Mouse (Mus musculus) left cerebral cortex, postnatal 10 days (tissue): ENCODE measurements around the gene Epb41l1. TPM values are rescaled to one million over a fixed set of nuclear protein-coding genes. Genes with fewer than 3 reads are reported as not detected.
A peak's percentile ranks its signal among the peaks of the same experiment; 100 is the strongest.

Experiments used
- DNase-seq, 2 experiments: peaks; one replicate each; pipeline ENCODE4 v3.0.0; 2021 to 2022; ENCODE audit warnings: low spot score in 2 of 2, mixed read lengths in 1 of 2; ENCODE audit errors: extremely low spot score in 1 of 2
- intact Hi-C: fragments of 180-260 bp; cut with DNase I; formaldehyde crosslinking; loops from one replicate; pipeline ENCODE4 v1.15.1; 2025
- total RNA-seq, 2 experiments: library from RNA; stranded (reverse); gene quantifications; 2 replicates each; pipeline ENCODE4 v1.2.3; 2021

Epb41l1 gene
- total RNA-seq, 2 experiments from 2014 or later = 269 to 284 TPM

DNA sequence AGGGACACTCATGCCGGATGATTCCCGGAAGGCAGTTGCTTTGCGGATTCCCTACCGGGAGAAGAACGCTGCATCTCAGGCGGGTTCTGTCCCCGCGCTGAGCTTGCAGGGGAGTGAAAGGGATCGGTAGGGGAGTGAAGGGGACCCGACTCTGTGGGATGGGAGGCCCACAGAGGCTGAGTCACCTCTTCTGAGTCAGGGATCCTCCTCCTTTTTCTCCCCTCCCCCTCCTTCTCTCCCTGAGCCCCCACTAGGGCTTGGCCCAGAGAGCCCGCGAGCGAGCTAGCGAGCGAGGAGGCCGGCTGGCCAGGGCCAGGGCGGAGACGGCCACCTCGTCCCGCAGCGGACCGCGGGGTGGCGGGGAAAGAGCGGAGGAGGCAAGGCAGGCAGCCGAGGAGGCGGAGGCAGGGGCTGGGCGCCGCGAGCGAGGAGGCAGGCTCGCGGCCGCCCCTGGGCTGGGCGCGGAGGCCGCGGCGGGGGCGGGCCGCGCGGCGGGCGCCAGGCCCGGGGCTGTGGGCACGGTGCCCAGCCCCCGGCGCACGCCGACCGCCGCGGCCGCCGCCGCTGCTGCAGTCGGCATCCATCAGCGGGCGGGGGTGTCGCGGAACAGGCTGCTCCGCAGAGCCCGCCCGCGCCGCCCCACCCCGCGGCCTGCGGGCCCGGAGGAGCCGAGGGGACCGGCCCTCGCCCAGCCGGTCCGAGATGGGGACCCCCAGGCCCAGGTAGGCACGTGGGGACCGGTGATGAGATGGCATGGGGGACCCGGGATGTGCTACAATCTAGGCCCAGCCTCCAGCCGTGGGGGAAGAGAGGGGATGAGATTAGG, 54.8 kb downstream of the Epb41l1 start:
- intact Hi-C loops = no loop called here
- peak in 1 of 2 experiments; percentile 83 for DNase-seq

DNA sequence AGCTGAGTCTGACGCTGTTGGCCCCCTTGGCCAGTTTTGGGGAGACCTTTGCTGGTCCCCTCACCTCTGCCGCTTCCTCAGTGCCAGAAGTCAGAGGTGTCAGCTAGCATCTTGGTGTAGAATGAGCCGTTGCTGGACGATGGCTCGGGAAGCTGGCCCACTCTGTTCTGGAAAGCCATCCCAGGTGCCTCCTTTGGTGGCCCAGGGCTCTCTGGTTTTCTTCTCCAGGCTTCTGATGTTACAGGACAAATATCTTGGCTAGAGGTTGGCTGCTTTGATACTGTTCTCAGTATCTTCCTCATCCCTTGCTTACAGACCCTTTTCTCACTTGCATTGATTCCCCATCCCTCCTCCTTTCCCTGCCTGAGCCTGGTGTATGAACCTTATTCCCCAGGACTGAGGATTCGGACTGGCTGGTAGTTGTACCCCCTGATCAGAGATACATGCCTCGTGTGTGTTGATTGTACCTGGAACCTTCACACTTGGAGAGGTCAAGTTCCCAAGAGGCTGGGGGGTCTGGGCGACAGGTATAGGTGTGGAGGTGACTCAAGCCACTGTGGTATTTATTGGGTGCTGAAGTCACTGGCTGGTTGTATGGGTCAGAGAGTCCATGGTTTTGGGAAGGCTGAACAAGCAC, 55.5 kb downstream of the Epb41l1 start:
- intact Hi-C loops = no loop called here
- no peak for DNase-seq

DNA sequence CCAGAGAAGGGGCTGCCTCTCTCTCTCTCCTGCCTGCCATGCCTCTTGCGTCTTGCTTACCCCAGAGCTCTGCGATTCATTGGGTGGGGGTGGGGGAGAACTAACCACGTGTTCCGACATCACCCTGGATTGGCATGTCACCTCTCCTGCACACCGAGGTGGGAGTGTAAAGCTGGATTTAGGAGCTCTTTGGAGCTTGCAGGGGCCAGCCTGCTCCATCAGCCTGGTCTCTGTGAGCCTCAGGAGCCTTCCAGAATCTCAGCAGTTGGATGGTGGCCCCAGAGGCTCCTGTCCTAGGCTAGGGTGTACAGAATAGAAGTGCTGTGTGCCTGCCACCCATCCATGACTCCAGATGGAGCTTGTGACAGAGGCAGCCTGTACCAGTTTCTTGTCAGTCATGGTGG, 56.0 kb downstream of the Epb41l1 start:
- intact Hi-C loops = no loop called here
- DNase-seq = no peak

DNA sequence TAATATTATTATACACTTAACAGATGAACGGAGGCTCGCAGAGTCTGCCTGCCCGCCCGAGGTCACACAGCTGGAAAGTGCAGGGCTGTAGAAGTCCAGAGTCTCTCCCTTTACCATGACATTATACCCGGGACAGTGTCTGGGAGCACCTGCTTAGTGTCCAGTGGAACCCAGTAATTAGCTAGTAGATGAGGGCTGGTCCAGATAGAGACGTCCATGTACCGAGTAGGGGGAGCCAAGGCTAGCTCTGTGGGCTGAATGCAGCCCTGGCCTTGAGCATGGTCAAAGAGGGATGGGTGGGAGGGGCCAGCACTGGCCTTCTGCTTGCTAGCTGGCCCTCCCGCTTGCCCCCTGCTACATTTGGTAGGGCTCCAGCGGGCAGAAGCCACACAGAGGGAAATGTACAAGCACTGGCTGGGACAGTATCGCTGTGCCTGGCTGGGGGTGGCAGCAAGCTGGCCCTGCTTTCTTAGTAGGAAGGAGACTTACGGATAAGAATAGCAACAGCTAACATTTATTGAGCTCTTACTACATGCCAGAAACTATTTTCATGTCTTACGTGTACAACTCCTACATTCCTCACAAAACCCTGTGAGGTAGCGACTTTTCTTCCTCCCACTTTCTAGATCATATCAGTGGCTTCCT, 57.5 kb downstream of the Epb41l1 start:
- no peak for DNase-seq

DNA sequence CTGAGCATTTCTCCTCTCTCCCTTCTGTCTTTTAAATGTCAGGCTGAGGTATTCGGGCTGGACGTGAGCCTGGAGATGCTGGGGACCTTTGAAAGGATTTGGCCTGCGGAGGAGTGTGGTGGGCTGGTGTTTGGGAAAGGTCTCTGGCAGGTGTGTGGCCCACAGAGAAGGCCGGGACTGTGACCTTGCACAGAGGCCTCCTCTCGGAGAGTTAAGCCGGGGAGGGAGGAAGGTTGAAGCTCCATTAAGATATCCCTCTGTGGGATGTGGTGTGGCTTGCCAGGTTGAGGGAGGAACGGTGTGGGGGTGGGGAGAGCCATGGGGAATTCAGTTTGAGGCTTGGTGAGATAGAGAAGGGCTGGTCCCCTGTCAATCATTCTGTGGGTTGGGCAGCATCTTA, 59.1 kb downstream of the Epb41l1 start:
- intact Hi-C loops = no loop called here
- DNase-seq = no peak

More for the DNA sequence above, 57.5 kb downstream of the Epb41l1 start:
- intact Hi-C loops = no loop called here

DNA sequence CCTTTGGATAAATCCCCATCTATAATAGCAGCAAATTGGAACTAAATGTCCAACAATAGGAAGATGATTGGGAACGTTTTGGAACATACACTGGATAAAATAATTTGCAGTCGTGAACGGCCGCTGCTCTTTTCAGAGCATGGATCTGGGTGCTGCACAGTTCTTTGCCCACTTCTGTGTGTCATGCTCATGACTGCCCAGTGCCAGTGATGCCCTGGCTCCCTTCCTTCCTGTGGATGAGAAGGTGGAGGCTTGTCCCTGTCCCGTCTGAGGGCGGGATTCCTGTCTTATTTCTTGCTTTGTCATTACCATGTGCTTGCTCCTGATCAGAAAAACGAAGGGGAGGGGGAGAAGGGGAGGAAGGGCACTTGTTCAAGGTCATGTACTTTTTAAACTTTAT, 59.6 kb downstream of the Epb41l1 start:
- intact Hi-C loops = no loop called here
- DNase-seq = no peak

DNA sequence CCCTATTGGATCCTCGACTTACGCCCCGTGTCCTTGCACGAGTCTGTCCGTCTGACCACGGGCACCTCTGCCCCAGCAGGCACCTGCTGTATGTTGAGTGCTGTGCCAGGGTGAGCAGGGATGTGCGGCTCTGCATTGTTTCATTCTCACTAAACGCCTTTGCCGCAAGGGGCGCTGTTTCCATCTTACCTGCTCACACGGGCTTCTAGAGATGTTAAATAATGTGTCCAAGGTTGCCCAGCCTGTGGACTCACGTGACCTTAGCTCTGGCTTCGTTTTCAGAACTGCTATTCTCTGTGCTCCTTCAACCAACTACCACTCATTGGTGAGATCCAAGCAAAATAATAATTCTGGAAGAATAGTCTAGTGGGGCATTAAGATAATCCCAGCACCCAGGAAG, 61.6 kb downstream of the Epb41l1 start:
- intact Hi-C loops = no loop called here
- peak in 1 of 2 experiments; percentile 64 for DNase-seq

DNA sequence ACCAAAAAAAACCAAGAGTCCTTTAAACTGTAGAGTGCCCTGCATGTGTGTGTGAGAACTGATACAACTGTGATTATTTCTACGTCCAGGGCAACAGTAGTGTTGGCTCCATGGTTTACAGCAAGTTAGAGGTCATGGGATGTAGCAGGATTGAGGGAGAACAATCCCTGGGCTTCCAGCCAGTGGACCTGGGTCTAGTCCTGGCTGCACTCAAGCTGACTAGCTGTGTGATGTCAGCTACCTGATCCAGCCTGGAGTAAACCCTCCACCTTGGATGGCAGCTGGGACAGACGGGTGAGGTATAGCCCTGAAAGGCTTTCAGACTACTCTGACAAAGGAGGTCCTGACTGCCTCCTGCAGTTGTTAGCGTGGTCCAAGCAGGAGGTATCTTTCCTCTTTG, 62.1 kb downstream of the Epb41l1 start:
- DNase-seq = no peak
- intact Hi-C loops = no loop called here

DNA sequence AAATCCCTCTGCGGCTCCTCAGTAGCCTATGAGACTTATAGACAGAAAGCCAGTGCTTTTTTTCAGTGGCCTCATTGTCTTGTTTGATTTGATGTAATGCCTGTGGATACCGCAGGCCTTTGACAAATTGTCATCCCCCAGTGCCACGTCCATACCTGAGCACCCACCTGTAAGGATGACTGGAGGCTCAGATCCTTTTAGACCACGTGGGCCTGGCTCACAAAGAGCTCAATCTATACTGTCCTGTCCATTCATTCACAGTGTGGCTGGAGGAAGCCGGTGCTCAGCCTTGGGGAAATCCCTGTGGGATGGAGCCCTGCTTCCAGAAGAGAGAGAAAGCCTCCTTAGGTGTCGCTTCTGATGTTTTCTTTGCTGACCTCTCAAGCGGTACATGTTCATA, 62.5 kb downstream of the Epb41l1 start:
- intact Hi-C loops = no loop called here
- DNase-seq = no peak

DNA sequence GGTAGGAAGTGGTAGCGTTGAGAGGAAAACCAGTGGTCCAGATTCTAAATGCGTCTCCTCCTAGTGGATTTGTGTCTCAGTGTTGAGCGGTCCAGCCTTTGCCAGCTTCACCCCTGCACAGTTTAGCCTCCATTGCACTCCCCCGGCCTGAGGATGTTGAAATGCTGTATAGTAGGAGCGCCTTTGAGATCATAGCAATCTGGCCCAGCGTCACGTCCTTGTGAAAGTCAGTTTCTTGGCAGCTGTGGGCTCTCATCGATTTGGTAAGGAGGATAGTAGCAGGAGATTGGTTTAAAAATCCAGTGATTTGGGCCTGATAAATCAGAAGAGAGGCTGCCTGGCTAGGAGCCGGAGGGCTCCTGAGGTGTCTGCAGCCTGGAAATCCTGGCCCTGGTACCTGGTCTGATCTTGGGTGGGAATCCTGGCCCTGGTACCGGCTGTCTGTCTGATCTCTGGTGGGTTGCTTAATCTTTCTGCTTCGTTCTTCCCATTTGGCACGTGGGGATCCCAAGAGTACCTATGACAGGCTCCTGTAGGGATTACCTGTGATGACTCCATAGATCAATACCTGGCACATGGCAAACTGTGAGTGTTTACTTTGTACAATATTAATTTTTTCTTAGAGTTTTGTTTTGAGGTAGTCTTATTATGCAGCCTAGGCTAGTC, 65.5 kb downstream of the Epb41l1 start:
- intact Hi-C loops = no loop called here
- DNase-seq = no peak

DNA sequence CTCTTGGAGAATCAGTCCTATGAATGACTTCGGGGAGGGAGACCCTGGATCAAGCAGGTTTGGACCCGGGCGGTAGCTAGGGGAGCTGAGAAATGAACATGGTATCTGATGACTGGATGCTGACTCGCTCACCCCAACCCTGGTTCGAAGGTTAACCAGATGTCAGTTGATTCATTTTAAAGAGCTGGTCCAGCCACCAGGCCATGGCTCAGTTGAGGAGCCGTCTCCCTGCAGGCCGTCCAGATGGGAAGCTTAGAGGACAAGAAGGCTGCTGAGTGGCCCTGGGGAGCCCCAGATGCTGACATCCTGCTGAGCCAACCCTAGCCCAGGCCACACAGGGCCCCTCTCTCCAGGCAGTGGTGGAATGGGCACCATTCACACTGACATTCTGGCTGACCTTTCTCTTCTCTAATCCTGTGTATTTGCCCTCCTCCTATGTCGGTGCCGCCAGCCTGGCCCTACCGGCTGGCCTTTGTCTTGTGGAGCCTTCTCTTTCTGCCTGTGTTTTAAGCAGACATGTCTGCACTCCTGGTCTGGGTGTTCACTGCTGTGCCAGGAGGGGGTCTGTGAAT, 67.0 kb downstream of the Epb41l1 start:
- intact Hi-C loops = no loop called here
- no peak for DNase-seq

DNA sequence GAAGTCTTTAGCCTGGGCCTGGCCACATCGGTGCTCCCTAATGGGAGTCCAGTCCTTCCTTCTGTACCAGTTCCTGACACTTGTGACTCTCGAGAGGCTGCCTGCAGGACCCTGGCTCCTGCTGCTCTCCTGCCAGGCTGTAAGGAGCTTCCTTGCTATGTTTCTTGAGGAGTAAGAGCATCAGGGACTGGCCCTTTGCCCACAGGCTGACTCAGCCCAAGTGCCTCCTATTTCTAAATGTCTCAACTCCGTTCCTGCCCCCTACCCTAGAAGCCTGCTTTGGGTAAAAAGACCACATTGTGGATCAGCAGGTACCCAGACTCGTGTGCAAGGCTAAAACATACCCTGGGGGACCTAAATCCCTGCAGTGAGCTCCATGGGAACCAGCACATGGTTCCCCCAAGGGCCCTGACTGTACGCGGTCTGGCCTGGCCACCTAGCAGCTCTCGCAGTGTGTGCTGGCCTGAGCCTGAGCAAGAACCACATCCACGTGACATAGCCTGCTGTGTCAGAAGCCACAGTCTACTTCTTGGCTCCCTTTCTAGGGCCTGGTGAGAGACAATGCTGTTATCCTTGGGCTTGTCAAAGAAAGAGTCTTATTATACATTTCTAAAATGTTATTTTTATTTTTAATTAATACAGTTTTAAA, 67.6 kb downstream of the Epb41l1 start:
- no peak for DNase-seq
- intact Hi-C loops = no loop called here

DNA sequence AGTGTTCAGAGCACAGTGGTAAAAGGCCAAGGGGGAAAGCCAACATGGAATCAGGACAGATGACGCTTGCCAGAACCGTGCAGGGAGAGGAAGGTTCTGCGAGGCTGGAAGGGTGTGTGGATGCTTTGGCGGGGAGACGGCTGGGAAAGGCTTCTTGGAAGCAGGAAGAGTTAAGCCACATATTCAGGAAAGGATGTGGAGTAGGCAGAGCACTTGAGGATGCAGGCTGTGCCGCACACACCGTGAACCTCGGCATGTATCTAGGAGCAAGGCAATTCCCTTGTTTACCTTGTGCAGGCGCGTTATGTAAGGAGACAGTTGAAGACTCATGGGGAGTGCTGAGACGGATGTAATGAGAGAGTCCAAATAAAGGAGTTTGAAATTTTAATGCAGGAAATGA, 69.5 kb downstream of the Epb41l1 start:
- DNase-seq = no peak
- intact Hi-C loops = no loop called here

DNA sequence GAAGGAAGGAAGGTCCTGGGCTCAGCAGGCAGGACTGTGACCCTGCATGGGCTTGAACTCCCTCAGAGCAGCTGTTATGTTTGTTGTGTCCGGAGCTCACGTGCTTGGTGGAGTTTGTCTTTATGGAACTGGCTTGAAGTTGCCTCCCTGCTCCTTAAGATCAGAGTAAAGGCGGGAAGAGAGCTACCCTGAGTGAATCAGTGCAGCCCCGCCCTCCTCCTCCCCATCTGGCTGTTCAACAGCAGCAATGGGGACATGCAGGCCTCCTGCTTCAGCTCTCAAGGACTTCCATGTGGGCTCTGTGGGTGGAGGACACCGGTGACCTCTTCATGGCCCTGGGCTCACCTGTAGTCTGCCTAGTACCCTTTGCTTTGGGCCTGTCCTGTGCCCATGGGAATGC, 71.1 kb downstream of the Epb41l1 start:
- no peak for DNase-seq
- intact Hi-C loops = no loop called here

DNA sequence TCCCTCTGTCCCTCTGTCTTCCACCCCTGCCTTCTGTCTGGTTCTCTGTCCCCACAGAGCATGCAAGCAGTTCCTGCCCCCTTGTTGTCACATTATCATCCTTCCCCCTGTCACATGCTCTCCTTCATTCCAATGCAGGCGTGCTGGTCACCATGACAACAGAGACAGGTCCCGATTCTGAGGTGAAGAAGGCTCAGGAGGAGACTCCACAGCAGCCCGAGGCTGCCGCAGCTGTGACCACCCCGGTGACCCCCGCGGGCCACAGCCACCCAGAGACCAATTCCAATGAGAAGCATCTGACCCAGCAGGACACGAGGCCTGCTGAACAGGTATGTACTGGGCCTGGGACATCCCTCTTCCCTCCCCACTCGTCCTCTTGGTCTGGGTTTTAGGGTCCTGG, 73.1 kb downstream of the Epb41l1 start:
- intact Hi-C loops = no loop called here
- DNase-seq = no peak

DNA sequence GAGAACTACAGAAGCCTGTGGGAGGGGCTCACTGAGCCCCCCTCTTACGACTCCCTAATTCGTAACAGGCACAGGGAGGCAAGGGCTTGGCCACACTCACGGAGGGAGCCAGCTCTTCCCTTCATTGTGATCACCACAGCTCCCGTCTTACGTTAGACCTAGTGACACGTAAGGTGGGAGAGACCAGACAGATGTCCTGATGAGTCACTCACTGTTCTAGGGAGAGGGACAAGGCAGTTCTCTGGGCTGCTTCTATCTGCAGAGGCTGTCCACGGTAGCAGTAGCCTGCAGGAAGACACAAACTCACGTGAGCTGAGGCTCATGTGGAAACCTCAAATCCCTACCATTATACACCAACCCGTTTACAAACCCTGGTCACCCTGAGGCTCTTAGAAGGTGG, 73.8 kb downstream of the Epb41l1 start:
- DNase-seq = no peak

DNA sequence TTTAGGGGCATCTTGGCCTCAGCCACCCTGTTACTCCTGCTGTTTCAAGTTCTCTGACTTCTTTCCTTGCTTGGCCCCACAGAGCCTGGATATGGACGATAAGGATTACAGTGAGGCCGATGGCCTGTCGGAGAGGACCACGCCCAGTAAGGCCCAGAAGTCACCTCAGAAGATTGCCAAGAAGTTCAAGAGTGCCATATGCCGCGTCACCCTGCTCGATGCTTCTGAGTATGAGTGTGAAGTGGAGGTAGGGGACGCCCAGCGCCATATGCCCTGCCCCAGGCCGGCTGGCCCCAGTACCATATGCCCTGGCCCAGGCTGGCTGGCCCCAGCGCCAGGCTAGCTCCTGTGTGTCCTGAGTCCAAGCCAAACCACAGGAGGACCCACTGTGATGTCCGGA, 74.2 kb downstream of the Epb41l1 start:
- no peak for DNase-seq
- intact Hi-C loops = loop anchor here (5.0 kb wide), 1 partner anchor 73 kb away; the partner anchor contains the start of gene Epb41l1

More for the DNA sequence above, 73.8 kb downstream of the Epb41l1 start:
- intact Hi-C loops = no loop called here

DNA sequence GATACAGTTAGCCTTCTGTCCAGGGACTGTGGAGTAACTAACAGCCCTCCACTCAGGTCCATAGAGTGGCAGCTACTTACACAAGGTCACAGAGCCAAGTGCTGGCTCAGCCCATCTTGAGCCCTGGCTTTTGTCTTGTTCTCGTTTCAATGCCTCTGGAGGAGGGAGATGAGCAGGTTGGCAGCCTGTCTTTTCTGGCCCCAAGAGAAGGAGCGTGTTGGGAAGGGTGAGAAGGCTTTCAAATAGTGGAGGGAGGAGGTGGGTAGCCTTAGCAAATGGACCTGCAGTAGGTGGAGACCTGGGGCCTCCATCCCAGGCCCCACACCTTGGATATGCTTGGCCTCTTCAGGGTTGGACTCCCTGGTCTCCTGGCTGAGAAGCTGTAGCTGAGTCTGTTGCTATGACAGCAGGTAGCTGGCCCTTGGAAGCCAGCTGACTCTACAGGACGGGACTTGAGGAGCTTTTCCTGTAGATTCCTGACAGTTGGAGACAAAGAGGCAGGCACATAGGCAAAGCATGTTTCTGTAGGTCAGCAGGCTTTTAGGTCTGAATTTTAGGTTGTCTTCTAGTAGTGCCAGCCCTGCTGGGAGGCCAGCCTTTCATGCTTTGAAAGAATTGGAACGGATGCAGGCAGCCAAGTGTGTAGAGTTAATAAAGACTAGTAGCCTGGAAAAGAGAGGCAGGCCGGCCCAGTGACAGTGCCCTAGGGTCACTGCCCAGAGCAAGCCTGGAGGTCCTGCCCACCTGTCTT, 76.3 kb downstream of the Epb41l1 start:
- DNase-seq = no peak
- intact Hi-C loops = loop anchor here (5.0 kb wide), 1 partner anchor 75 kb away; the partner anchor contains the start of gene Epb41l1
